Mouse (Mus musculus): Measurements from ENCODE around the gene Slc9a5. TPM values are rescaled to one million over a fixed set of nuclear protein-coding genes. Genes with fewer than 3 reads are reported as not detected.

Slc9a5 gene
- polyA plus RNA-seq, 1 experiment from 2014 or later = 4.1 TPM

- 90% methylated on average over 10 of the region's 10 CpGs for WGBS
- Histone ChIP-seq H3K27me3 (ENCODE audit: control insufficient read depth, insufficient read depth, low read length) (no peaks in the 10 kb centered on the region), H3K4me3 (ENCODE audit: low read depth, low read length) (no peak overlapping the region), H3K9ac (ENCODE audit: low read length) (no peak overlapping the region), H3K4me1 (ENCODE audit: control insufficient read depth, insufficient read depth, low read length) (peaks cover 8% of the 10 kb centered on the region; the same call in 1 of the 2 replicates), H3K4me2 (ENCODE audit: low read depth) (no peak overlapping the region), H3K9me3 (ENCODE audit: control insufficient read depth, low read length) (no peaks in the 10 kb centered on the region), H3K27ac (ENCODE audit: low read depth, low read length) (no peak overlapping the region), H3K36me3 (ENCODE audit: control insufficient read depth, insufficient read depth, low read length) (peaks cover 9% of the 10 kb centered on the region)
- ATAC-seq (ENCODE audit: insufficient read depth, low FRiP score, low TSS enrichment) = no peak
- DNase-seq (ENCODE audit: low spot score) = peak; percentile 8
These were observed 40.2 kb upstream of the Slc9a5 start for GRCm38 (mm10) chr8:105308428-105308827.

- Histone ChIP-seq H3K27ac (ENCODE audit: low read depth, low read length) (no peak overlapping the region), H3K4me3 (ENCODE audit: low read depth, low read length) (no peak overlapping the region), H3K36me3 (ENCODE audit: control insufficient read depth, insufficient read depth, low read length) (peaks cover 9% of the 10 kb centered on the region), H3K4me1 (ENCODE audit: control insufficient read depth, insufficient read depth, low read length) (peaks cover 8% of the 10 kb centered on the region; the same call in 1 of the 2 replicates), H3K9me3 (ENCODE audit: control insufficient read depth, low read length) (no peaks in the 10 kb centered on the region), H3K4me2 (ENCODE audit: low read depth) (no peak overlapping the region), H3K27me3 (ENCODE audit: control insufficient read depth, insufficient read depth, low read length) (no peaks in the 10 kb centered on the region), H3K9ac (ENCODE audit: low read length) (no peak overlapping the region)
- ATAC-seq (ENCODE audit: insufficient read depth, low FRiP score, low TSS enrichment) (no peak), DNase-seq (ENCODE audit: low spot score) (peak; percentile 7)
- WGBS = 83% methylated on average over 15 of the region's 15 CpGs
These were observed 39.3 kb upstream of the Slc9a5 start for GRCm38 (mm10) chr8:105309142-105309847.

GRCm38 (mm10) chr8:105310118-105310517 is 38.5 kb upstream of the Slc9a5 start:
- Histone ChIP-seq H3K27ac (ENCODE audit: low read depth, low read length) (no peak overlapping the region), H3K4me3 (ENCODE audit: low read depth, low read length) (no peak overlapping the region), H3K36me3 (ENCODE audit: control insufficient read depth, insufficient read depth, low read length) (peaks cover 15% of the 10 kb centered on the region), H3K4me2 (ENCODE audit: low read depth) (no peak overlapping the region), H3K9ac (ENCODE audit: low read length) (no peak overlapping the region), H3K9me3 (ENCODE audit: control insufficient read depth, low read length) (no peaks in the 10 kb centered on the region), H3K27me3 (ENCODE audit: control insufficient read depth, insufficient read depth, low read length) (no peaks in the 10 kb centered on the region), H3K4me1 (ENCODE audit: control insufficient read depth, insufficient read depth, low read length) (peaks cover 8% of the 10 kb centered on the region; the same call in 1 of the 2 replicates)
- DNase-seq (ENCODE audit: low spot score) = no peak
- WGBS = 85% methylated on average over 8 of the region's 8 CpGs
- no peak for ATAC-seq (ENCODE audit: insufficient read depth, low FRiP score, low TSS enrichment)

GRCm38 (mm10) chr8:105311718-105312117 is 36.9 kb upstream of the Slc9a5 start:
- WGBS = 89% methylated on average over 1 of the region's 1 CpGs
- H3K9me3 ChIP-seq (ENCODE audit: control insufficient read depth, low read length) = no peaks in the 10 kb centered on the region
- ATAC-seq (ENCODE audit: insufficient read depth, low FRiP score, low TSS enrichment) (no peak), DNase-seq (ENCODE audit: low spot score) (no peak)
- no peak overlapping the region for H3K9ac ChIP-seq (ENCODE audit: low read length)
- H3K36me3 ChIP-seq (ENCODE audit: control insufficient read depth, insufficient read depth, low read length) = peaks cover 20% of the 10 kb centered on the region
- no peak overlapping the region for H3K4me2 ChIP-seq (ENCODE audit: low read depth)
- no peak overlapping the region for H3K4me3 ChIP-seq (ENCODE audit: low read depth, low read length)
- no peaks in the 10 kb centered on the region for H3K4me1 ChIP-seq (ENCODE audit: control insufficient read depth, insufficient read depth, low read length)
- no peak overlapping the region for H3K27ac ChIP-seq (ENCODE audit: low read depth, low read length)
- no peaks in the 10 kb centered on the region for H3K27me3 ChIP-seq (ENCODE audit: control insufficient read depth, insufficient read depth, low read length)

- Histone ChIP-seq H3K4me3 (ENCODE audit: low read depth, low read length) (no peak overlapping the region), H3K4me2 (ENCODE audit: low read depth) (no peak overlapping the region), H3K27me3 (ENCODE audit: control insufficient read depth, insufficient read depth, low read length) (no peaks in the 10 kb centered on the region), H3K27ac (ENCODE audit: low read depth, low read length) (no peak overlapping the region), H3K9me3 (ENCODE audit: control insufficient read depth, low read length) (no peaks in the 10 kb centered on the region), H3K36me3 (ENCODE audit: control insufficient read depth, insufficient read depth, low read length) (peaks cover 19% of the 10 kb centered on the region), H3K4me1 (ENCODE audit: control insufficient read depth, insufficient read depth, low read length) (no peaks in the 10 kb centered on the region), H3K9ac (ENCODE audit: low read length) (no peak overlapping the region)
- peak; percentile 8 for DNase-seq (ENCODE audit: low spot score)
- ATAC-seq (ENCODE audit: insufficient read depth, low FRiP score, low TSS enrichment) = no peak
- 91% methylated on average over 8 of the region's 8 CpGs for WGBS
These were observed 35.7 kb upstream of the Slc9a5 start for GRCm38 (mm10) chr8:105312891-105313481.

GRCm38 (mm10) chr8:105313622-105314402 is 34.8 kb upstream of the Slc9a5 start:
- Histone ChIP-seq H3K36me3 (ENCODE audit: control insufficient read depth, insufficient read depth, low read length) (peaks cover 17% of the 10 kb centered on the region), H3K9me3 (ENCODE audit: control insufficient read depth, low read length) (no peaks in the 10 kb centered on the region), H3K27me3 (ENCODE audit: control insufficient read depth, insufficient read depth, low read length) (no peaks in the 10 kb centered on the region), H3K4me3 (ENCODE audit: low read depth, low read length) (no peak overlapping the region), H3K27ac (ENCODE audit: low read depth, low read length) (no peak overlapping the region), H3K4me1 (ENCODE audit: control insufficient read depth, insufficient read depth, low read length) (no peaks in the 10 kb centered on the region), H3K4me2 (ENCODE audit: low read depth) (no peak overlapping the region), H3K9ac (ENCODE audit: low read length) (no peak overlapping the region)
- ATAC-seq (ENCODE audit: insufficient read depth, low FRiP score, low TSS enrichment) (0 out of 2 replicates have a peak, but pooled peaks have one; percentile 11), DNase-seq (ENCODE audit: low spot score) (peak; percentile 9)
- whole genome bisulfite sequencing = 79% methylated on average over 9 of the region's 9 CpGs

- H3K4me3 ChIP-seq (ENCODE audit: low read depth, low read length) = no peak overlapping the region
- ATAC-seq (ENCODE audit: insufficient read depth, low FRiP score, low TSS enrichment) (no peak), DNase-seq (ENCODE audit: low spot score) (no peak)
- H3K9me3 ChIP-seq (ENCODE audit: control insufficient read depth, low read length) = no peaks in the 10 kb centered on the region
- no peaks in the 10 kb centered on the region for H3K4me1 ChIP-seq (ENCODE audit: control insufficient read depth, insufficient read depth, low read length)
- no peak overlapping the region for H3K4me2 ChIP-seq (ENCODE audit: low read depth)
- H3K9ac ChIP-seq (ENCODE audit: low read length) = no peak overlapping the region
- 92% methylated on average over 18 of the region's 18 CpGs for WGBS
- no peak overlapping the region for H3K27ac ChIP-seq (ENCODE audit: low read depth, low read length)
- H3K27me3 ChIP-seq (ENCODE audit: control insufficient read depth, insufficient read depth, low read length) = no peaks in the 10 kb centered on the region
- peaks cover 13% of the 10 kb centered on the region for H3K36me3 ChIP-seq (ENCODE audit: control insufficient read depth, insufficient read depth, low read length)
These were observed 33.4 kb upstream of the Slc9a5 start for GRCm38 (mm10) chr8:105315073-105315769.

GRCm38 (mm10) chr8:105317941-105318340 is 30.7 kb upstream of the Slc9a5 start:
- no peaks in the 10 kb centered on the region for H3K4me1 ChIP-seq (ENCODE audit: control insufficient read depth, insufficient read depth, low read length)
- H3K9me3 ChIP-seq (ENCODE audit: control insufficient read depth, low read length) = no peaks in the 10 kb centered on the region
- no peak for ATAC-seq (ENCODE audit: insufficient read depth, low FRiP score, low TSS enrichment)
- H3K4me2 ChIP-seq (ENCODE audit: low read depth) = no peak overlapping the region
- H3K36me3 ChIP-seq (ENCODE audit: control insufficient read depth, insufficient read depth, low read length) = peaks cover 13% of the 10 kb centered on the region
- H3K9ac ChIP-seq (ENCODE audit: low read length) = no peak overlapping the region
- 95% methylated on average over 4 of the region's 4 CpGs for WGBS
- H3K27ac ChIP-seq (ENCODE audit: low read depth, low read length) = no peak overlapping the region
- DNase-seq (ENCODE audit: low spot score) = no peak
- H3K27me3 ChIP-seq (ENCODE audit: control insufficient read depth, insufficient read depth, low read length) = no peaks in the 10 kb centered on the region
- H3K4me3 ChIP-seq (ENCODE audit: low read depth, low read length) = no peak overlapping the region
